Mouse (Mus musculus) liver (tissue): ENCODE data around the gene Mrpl4.

Experiments
- DNase-seq: peaks from one replicate; pipeline ENCODE4 v3.0.0-alpha.2; 2020; ENCODE audit warnings: mixed read lengths

Mrpl4 gene

DNA sequence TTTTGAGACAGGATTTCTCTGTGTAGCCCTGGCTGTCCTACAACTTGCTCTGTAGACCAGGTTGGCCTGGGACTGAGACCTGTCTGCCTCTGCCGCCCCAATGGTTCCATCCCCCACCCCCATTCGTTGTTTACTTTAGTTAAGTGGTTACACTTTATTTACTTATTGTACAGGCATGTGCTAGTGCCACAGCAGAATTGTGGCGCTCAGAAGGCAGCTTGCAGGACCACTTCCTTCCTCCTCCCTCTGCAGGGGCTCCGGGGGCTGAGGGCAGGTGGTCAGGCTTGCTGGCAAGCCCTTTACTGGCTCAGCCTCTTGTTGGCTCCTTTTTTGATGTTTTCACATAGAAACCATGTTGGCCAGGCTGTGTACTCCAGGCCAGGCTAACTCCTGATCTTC, 14.6 kb downstream of the Mrpl4 start:
- DNase-seq = no peak

DNA sequence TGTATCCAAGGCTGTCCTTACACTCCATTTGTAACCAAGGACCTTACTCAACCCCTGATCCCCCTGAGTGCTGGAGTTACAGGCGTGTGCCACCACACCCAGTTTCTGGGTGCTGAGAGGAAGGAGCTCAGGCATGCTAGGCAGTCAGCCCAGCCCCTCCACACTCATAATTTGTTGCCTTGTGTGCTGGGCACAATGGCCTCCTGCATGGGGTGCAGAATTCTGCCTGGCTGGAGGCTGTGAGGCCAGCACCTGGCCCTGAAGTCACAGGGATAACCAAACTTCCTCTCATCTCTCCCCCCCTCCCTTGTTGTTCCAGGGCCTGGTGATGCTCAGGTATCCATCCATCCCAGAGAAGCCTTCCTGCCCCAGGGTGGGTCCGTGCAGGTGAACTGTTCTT, 16.1 kb downstream of the Mrpl4 start:
- no peak for DNase-seq

DNA sequence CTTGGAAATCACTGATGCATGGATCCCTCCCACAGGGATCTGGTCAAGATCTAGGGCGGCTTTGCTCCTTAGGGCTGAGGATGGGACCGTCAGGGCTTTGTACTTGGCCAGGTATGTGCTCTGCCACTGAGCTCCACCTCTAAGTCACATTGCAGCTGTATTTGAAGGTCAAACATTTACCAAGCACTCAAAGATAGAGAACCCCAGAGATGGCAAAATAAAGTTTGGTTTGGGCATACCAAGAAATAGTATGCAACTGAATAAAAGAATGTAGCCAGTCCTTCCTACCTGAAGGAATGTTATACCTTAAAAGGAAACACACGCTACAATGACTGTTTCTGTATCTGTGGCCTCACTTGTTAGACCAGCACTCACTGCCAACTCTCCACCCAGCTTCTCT, 18.8 kb downstream of the Mrpl4 start:
- DNase-seq = no peak

DNA sequence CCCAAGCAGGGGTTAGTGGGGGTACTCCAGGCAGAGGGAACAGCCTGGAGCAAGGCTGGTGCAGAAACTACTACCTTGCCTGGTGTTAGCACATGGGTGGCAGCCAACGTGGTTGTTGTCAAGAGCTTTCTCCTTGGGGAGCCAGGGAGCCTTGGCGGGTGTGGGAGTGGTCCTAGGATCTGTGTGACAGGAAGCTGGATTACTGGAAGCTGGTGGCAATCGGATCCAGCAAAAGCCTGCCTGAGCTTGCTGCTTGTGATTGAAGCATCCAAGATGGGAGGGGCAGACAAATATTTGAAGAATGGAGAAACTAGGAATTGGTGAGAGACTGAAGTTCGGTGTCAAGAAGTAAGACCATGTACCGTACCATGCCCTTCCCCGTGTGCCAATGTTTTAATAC, 19.8 kb downstream of the Mrpl4 start:
- no peak for DNase-seq

DNA sequence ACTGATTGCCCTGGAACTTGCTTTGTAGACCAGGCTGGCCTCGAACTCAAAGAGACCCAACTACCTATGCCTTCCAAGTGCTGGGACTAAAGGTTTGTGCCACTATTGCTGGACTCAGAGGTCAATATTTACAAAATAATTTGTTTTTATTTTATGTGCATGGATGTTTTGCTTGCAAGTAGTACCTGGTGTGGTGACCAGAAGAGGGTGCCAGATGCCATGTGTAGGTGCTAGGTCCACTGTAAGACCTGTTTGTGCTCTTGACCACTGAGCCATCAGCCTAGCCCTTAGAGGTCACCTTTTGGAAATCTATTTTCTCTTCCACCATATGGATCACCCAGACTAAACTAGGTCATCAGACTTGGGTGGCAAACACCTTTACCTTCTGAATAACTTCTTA, 20.2 kb downstream of the Mrpl4 start:
- DNase-seq = no peak

DNA sequence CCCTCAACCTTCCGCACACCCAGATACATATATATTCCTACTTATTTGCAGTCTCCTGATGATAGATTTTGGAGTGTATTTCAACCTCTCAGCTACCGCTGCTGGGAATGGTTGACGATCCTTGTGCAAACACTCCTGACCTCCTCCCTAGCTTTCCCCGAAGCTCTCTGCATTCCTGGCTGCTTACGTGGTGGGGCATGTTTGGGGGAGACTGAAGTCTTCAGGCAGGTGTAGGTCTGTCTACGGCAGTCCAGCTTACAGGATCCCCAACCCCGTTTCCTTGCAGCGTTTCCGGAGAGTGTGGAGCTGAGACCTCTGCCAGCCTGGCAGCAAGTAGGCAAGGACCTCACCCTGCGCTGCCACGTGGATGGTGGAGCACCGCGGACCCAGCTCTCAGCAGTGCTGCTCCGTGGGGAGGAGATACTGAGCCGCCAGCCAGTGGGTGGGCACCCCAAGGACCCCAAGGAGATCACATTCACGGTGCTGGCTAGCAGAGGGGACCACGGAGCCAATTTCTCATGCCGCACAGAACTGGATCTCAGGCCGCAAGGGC, 22.8 kb downstream of the Mrpl4 start:
- DNase-seq = no peak

DNA sequence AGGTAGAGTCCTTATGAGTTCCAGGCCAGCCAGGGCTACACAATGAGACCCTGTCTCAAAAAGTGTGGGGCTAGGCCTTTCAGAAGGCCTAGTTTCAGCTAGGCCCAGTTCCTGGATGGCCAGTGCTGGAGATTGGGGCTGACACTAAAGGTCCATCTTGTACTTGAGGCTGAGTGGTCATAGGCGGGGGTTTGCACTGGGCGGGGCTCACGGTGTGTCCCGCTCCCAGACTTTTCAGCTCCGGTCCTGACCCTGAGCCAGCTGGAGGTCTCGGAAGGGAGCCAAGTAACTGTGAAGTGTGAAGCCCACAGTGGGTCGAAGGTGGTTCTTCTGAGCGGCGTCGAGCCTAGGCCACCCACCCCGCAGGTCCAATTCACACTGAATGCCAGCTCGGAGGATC, 24.3 kb downstream of the Mrpl4 start:
- no peak for DNase-seq

DNA sequence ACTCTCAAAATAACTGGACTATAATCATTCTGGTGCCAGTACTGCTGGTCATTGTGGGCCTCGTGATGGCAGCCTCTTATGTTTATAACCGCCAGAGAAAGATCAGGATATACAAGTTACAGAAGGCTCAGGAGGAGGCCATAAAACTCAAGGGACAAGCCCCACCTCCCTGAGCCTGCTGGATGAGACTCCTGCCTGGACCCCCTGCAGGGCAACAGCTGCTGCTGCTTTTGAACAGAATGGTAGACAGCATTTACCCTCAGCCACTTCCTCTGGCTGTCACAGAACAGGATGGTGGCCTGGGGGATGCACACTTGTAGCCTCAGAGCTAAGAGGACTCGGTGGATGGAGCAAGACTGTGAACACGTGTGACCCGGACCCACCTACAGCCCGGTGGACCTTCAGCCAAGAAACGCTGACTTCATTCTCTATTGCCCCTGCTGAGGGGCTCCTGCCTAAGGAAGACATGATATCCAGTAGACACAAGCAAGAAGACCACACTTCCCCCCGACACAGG, 25.3 kb downstream of the Mrpl4 start:
- no peak for DNase-seq

DNA sequence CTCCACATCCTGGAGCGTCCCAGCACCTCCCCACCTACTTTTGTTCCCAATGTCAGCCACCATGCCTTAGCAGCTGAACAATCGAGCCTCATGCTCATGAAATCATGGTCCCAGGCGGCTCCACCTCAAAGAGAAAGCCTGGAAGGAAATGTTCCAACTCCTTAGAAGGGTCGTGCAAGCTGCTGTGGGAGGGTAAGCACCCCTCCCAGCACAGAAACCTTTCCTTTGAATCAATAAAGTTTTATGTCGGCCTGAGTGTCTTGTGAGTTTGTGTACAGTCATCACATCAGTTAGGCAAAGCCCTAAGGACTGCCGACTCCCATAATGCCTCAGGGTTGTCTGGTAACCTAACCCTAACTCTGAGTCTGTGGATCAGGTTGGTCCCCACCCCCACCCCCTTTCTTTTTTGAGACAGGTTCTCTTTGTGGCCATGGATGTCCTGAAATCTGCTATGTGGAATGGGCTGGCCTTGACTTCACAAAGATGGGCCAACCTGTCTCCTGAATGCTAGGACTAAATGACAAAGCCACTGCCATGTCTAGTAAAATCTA, 26.1 kb downstream of the Mrpl4 start:
- DNase-seq = no peak

DNA sequence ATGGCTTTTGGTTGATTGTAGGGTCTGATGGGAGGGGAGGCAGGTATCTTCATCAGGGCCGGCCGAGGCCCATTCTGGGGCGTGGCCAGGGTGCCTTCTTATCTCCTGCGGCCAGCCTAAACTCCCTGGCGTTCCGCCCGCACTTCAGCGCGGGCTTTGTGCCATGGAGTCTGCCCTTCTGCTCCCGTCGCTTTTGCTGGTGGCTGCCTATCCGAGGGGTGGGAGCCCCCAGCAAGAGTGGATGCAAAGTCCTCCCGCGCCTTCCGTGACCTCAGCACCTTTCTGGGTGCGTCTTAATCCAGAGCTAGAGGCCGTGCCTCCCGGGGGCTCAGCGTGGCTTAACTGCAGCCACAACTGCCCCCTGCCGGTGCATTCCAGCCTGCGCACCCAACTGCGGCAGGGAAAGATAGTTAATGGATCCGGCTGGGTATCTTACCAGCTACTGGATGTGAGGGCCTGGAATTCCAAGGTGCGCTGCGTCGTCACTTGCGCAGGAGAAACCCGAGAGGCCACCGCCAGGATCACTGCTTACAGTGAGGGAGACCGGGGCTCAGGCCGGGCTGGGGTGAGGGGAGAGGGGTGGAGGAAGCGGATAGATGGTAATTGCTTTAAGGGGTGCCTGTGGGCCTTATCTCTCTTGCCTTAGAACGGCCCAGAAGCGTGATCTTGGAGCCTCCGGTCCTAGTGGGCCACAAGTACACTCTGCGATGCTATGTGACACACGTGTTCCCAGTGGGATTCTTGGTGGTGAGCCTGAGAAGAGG, 26.9 kb downstream of the Mrpl4 start, which contains the start of gene Icam4:
Icam4 (plus strand) TSS at position 83 of the 764 bp plus-strand sequence.
- DNase-seq = peak; percentile 95

DNA sequence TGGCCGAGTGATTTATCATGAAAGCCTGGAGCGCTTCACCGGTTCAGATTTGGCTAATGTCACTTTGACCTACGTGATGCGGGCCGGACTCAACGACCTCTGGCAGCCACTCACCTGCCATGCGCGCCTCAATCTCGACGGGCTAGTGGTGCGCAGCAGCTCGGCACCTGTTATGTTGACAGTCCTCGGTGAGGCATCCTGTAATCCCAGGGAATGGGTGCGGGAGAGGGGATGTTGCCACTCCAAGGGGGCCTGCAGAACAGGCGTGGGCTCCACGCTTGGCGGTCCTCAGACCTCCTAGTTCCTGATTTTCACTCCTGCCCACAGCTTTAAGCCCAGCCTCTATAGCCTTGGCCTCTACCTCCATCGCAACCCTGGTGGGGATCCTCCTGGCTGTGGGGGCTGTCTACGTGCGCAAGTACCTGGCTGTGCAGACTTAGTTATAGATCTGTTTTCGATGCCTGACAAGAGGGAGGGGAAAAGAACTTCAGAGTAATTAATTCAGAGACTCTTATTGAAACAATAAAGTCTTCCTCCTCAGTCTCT, 27.6 kb downstream of the Mrpl4 start:
- peak; percentile 61 for DNase-seq

DNA sequence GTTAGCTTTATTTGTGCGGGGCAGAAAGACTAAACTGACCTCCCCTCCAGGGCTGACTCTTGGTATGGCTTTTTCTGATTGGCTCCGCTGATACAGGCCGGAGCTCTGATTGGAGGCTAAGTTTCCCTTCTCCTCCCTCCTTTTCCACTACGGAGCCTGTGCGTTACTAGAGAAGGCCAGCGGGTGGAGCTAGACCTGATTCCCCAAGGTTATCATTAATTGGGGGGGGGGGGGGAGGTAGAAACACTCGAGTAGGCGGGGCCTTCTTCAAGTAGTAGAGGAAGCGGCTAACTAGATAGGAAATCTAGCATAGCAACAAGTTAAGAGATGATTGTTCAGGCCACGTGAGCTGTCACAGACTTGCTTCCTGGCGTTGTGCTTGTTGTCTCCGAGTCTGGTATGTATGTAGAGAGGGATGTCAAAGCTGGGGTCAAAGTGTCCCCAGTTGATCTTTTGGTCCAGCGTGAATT, 28.3 kb downstream of the Mrpl4 start:
- DNase-seq = peak; percentile 94

DNA sequence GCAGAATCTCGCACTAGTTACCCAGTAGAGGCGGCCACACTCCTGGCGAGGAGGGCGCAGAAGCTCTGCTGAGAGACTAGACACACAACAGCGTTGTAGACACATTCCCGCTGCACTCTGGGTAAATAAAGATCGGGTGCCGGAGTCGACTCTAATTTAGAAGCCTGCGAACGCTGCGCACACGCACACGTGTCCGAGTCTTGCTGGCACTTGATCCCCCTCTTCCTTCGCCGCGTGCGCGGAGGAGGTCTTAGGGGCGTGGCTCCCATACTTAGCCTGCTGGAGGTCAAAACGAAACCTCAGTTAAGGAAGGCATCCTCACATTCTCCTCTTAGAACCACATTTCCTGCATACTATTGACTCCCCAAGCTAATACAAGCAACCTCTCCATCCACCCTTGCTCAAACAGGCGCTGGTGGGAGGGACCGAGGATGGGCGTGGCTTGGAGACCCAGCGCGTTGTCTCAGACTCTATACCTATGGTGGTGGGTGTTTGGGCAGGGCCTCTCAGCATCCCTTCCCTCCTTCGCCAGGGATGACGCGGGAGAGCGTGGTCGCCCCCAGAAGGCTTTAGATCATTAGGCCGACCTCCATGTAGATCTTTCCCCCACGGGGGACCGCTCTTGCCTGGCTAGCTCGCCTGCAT, 28.8 kb downstream of the Mrpl4 start:
- DNase-seq = peak; percentile 75

DNA sequence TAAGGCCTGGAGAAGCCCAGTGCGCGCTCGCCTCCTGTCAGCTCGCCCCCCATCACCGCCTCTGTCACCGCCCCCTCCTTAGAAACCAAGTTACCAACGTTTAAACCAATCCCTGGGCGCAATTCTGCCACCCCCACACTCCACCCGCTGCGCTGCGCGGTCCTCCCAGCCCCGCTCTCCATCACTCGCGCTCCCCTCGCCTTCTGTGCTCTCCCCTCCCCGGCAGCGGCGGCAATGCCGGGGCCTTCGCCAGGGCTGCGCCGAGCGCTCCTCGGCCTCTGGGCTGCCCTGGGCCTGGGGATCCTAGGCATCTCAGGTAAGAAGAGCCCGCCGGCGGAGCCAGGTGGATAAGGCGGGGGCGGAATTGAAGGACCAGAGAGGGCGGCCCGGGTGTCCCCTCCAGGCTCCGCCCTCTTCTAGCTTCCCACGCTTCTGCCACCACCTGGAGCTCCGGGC, 29.4 kb downstream of the Mrpl4 start, which contains the start of gene Icam5:
Icam5 (plus strand) TSS at position 178 of the 456 bp plus-strand sequence.
- DNase-seq = peak; percentile 65

DNA sequence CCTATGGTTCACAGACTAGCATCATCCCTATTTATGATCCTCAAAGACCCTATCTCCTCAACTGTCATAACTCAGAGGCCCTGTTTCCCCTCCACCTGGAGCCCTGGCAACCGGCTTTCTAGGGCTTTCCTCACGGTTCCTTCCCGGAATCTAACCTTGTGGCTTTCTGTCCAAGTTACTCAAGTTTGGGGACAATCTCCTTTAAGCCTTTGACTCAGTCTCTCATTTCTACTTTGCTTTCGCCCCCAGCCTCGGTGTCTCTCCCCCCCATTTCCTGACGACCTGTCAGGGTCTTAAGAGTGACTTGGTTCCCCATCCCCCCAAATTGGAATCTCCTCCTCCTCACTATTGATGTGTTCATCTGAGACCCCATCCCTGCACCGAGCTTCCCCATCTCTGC, 30.0 kb downstream of the Mrpl4 start:
- DNase-seq = no peak

DNA sequence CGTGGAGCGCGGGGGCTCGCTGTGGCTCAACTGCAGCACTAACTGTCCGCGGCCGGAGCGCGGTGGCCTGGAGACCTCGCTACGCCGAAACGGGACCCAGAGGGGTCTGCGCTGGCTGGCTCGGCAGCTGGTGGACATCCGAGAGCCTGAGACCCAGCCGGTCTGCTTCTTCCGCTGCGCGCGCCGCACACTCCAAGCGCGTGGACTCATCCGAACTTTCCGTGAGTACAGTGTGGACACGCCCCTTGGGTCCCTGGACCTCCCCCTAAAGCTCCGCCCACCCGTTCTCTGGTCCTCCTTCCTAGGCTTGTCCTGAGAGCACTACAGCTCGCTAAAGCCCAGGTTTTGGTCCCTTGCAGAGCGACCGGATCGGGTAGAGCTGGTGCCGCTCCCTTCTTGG, 30.6 kb downstream of the Mrpl4 start:
- peak; percentile 94 for DNase-seq

DNA sequence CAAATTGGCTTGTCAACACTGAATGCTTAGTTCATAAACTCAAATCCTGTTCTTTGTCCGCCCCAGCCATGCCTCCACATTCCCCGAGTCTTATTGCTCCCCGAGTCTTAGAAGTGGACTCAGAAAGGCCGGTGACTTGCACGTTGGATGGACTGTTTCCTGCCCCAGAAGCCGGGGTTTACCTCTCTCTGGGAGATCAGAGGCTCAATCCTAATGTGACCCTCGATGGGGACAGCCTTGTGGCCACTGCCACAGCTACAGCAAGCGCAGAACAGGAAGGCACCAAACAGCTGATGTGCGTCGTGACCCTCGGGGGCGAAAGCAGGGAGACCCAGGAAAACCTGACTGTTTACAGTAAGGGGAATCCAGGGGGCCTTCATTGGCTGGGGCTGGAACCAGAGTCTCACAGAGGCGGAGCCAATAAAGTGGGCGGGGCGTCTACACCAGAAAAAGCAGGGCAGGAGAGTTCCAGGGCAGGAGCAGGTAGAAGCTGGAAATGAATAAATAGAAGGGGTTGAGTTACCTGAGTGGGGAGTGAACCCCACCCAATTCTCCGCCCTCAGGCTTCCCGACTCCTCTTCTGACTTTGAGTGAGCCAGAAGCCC, 32.0 kb downstream of the Mrpl4 start:
- DNase-seq = peak; percentile 62

DNA sequence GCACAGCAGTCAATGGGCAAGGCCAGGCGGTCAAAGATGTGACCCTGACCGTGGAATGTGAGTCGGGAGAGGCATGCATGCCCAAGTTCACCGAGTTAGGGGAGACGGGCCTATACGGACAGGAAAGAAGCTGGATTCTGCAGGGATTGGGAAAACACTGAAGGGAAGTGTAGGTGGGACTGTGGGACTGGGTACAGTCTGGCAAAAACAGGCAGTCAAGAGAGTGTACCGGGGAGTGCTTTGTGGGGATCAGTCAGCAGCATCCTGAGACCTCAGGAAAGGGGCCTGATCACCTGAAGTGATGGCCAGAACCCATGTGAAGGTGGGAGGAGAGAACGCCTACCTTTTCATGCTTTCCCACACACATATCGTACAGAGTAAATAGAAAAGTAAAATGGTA, 33.0 kb downstream of the Mrpl4 start:
- DNase-seq = no peak

DNA sequence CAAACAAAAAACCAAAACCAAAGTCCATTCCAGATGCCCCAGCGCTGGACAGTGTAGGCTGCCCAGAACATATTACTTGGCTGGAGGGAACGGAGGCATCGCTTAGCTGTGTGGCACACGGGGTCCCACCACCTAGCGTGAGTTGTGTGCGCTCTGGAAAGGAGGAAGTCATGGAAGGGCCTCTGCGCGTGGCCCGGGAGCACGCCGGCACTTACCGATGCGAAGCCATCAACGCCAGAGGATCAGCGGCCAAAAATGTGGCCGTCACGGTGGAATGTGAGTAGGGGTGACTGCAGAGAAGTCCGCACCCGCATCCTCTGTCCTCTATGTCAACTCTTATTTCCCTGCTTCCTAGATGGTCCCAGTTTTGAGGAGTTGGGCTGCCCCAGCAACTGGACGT, 33.6 kb downstream of the Mrpl4 start:
- no peak for DNase-seq

DNA sequence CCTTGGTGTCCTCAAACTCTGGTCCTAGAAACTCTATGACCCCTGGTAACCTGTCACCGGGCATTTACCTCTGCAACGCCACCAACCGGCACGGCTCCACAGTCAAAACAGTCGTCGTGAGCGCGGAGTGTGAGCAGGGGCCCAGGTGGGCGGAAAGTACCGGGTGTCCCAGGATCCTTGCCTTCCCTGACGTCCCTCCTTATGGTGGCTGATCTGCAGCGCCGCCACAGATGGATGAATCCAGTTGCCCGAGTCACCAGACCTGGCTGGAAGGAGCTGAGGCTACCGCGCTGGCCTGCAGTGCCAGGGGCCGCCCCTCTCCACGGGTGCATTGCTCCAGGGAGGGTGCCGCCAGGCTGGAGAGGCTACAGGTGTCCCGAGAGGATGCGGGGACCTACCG, 34.1 kb downstream of the Mrpl4 start:
- no peak for DNase-seq

DNA sequence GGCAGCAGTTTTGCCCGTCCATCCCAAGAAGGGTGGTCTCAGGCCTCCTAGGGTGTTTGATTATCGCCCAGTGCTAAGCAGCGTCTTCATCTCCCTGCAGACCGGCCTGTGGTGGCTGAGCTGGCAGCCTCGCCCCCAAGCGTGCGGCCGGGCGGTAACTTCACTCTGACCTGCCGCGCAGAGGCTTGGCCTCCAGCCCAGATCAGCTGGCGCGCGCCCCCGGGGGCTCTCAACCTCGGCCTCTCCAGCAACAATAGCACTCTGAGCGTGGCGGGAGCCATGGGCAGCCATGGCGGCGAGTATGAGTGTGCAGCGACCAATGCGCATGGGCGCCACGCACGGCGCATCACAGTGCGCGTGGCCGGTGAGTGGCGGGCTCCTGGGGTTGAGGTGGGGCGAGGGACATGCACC, 34.9 kb downstream of the Mrpl4 start:
- DNase-seq = no peak

DNA sequence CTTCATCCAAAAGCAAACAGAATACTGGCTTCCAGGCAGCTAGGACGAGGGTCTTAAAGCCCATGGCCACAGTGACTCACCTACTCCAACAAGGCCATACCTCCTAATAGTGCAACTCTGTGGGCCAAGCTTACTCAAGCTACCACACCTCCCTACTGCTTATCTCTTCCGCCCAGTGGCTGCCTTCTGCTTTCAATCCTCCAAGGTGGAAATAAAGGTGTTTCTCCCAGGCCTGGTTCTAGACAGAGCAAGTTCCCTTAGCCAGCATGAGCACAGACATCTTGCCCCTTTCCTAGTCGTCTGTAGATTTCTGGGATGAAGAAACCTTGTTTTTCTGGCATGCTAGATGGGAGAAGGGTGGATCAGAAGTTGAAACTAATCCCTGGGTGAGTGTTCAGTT, 37.2 kb downstream of the Mrpl4 start:
- DNase-seq = peak; percentile 51

DNA sequence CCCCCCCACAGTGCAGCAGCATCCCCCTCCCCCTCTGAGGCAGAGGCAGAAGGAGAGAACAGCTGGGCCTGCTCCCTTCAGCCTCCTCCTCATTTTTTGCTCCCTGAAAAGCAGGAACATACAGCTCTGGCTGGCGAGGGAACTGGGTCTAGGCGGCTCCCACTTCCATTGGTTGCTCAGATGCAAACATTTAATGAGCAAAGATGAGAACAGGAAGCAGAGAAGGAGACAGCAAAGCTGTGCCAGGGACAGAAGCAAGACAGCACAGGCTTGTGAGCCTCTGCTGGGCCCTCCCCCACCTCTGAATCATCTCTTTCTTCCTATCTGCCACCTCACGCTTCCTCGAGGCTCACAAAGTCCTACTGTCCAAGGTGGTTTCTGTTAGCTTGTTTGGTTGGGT, 38.8 kb downstream of the Mrpl4 start:
- DNase-seq = no peak
